ENCODE assay signal across 8 mouse cellular contexts in the genomic region with DNA sequence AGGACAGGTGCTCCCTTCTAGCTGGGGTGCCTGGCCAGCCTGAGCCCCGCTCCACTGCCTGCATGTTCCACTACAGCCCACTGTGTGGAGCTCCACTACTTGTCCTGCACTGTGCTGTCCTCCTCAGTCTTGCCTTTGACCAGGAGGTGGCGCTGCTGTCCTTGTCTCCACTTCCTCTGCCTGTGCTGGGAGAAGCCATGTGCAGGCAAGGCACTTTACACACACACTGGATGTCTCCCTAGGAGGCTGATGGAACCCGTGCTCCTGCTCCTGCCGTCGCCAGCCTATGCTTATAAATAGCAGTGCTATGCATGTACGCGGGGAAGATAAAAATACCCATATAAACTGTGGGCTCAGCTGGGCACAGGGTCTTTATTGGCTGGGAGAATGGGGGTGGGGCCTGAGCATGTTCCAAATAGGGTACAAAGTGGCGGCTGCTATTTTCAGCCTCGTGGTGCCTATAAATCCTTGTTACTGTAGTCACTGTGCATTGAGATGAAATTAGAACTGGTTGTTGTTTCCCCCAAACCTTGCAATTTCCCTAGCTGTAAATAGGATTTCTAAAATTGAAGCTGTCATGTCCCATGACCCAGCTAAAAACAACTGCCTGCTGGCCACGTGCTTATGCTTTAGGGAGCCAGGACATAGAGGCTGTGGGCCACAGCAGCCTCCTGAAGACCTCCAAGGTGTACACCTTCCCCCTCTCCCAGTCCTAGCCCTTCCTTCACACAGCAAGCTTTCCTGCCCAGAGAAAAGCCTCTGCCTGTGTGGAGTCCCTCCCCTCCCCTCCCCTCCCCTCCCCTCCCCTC. TPM values are rescaled to one million over a fixed set of nuclear protein-coding genes. Genes with fewer than 3 reads are reported as not detected.
DNase-seq lines count a peak whose midpoint lies in the region; ATAC-seq and TF ChIP-seq lines count a peak whose summit lies in the region.

No protein-coding gene starts in this region.

- DNase-seq in Patski (ENCODE audit: low read depth, low spot score), result peak; percentile 75
- peak; percentile 97 to 98 for DNase-seq in cerebellum, postnatal 14 days
- DNase-seq in frontal cortex, postnatal 25 days (ENCODE audit: low spot score in 2 of 2), result peak; percentile 97 to 99
- DNase-seq in hindbrain, embryonic 14.5 days (ENCODE audit: low spot score), result peak; percentile 96
- peak; percentile 97 to 99 for DNase-seq in layer of hippocampus, postnatal 25 days (ENCODE audit: extremely low spot score in 1 of 2, low spot score in 1 of 2)
- DNase-seq in lung, postnatal 14 days, result peak; percentile 97
- peak; percentile 93 for DNase-seq in ovary, postnatal 36 days (ENCODE audit: low spot score)
- DNase-seq in thymus, postnatal 14 days, result peak; percentile 95

- in situ Hi-C loops in Patski (cut with MboI; ENCODE audit: low pct_unique_long_range_greater_than_20kb), result no loop called here

- CTCF ChIA-PET in Patski (lab: Charles Lee), result interaction anchor here (0.6 to 2.7 kb wide), 28 partner anchors 9 to 416 kb away, joined by 3 to 15 read pairs (median 4); a partner anchor contains a TSS

- no peaks in the 10 kb centered on the region for H3K4me1 ChIP-seq in hindbrain, embryonic 14.5 days (replicated peaks; ENCODE audit: control insufficient read depth, insufficient read depth, low read length)

- H3K27me3 ChIP-seq in Patski, result no peaks in the 10 kb centered on the region
- H3K27me3 ChIP-seq in hindbrain, embryonic 14.5 days (ENCODE audit: control insufficient read depth, insufficient read depth, low read length), result no peaks in the 10 kb centered on the region

- peak overlapping the region; percentile 38; the same call in 1 of the 2 replicates for H3K27ac ChIP-seq in hindbrain, embryonic 14.5 days

- peaks cover 80% of the 10 kb centered on the region for H3K36me3 ChIP-seq in hindbrain, embryonic 14.5 days (replicated peaks; ENCODE audit: control insufficient read depth, insufficient read depth)

- no peak for TF ChIP-seq CTCF in Patski (IDR thresholded peaks at IDR 0.05)

- POLR2A ChIA-PET in Patski (lab: Charles Lee), result interaction anchor here (0.6 to 1.2 kb wide), 2 partner anchors 48 to 223 kb away, joined by 3 to 7 read pairs; no protein-coding TSS in a partner anchor

- no peak overlapping the region for H3K4me3 ChIP-seq in hindbrain, embryonic 14.5 days (replicated peaks; ENCODE audit: low read length)

- ATAC-seq in Patski, result peak; percentile 75
- ATAC-seq in hindbrain, embryonic 14.5 days (ENCODE audit: low FRiP score), result peak; percentile 95

- no peaks in the 10 kb centered on the region for H3K9me3 ChIP-seq in hindbrain, embryonic 14.5 days (ENCODE audit: control insufficient read depth, low read length)

- WGBS in hindbrain, embryonic 14.5 days, result 20% methylated on average over 10 of the region's 10 CpGs

- H3K4me2 ChIP-seq in hindbrain, embryonic 14.5 days (replicated peaks), result no peak overlapping the region

- H3K9ac ChIP-seq in hindbrain, embryonic 14.5 days, result no peak overlapping the region

RNA-seq across cellular contexts. Expression of a gene that starts 11.1 kb away (rescaled TPM):
- 4.0 TPM for polyA plus RNA-seq in Patski (2021)
- polyA plus RNA-seq in hindbrain, embryonic 14.5 days (2014; fragmentation: Nextera tagmentation; extraction: Ambion mirVana), result 0.90 and 1.2 TPM in 2 replicates
- not detected for total RNA-seq in layer of hippocampus, postnatal 25 days (2021)

RNA-seq across cellular contexts. Expression of a gene that starts 14.2 kb away (rescaled TPM):
- polyA plus RNA-seq in Patski (2021), result 3.5 TPM
- 1.1 TPM in 2 replicates for polyA plus RNA-seq in hindbrain, embryonic 14.5 days (2014; fragmentation: Nextera tagmentation; extraction: Ambion mirVana)
- total RNA-seq in layer of hippocampus, postnatal 25 days (2021), result under 1 TPM; 0.94 to 0.98 TPM

RNA-seq across cellular contexts. Expression of a gene that starts 14.5 kb away (rescaled TPM):
- polyA plus RNA-seq in Patski (2021), result 43.1 TPM
- 45.8 and 48.2 TPM in 2 replicates for polyA plus RNA-seq in hindbrain, embryonic 14.5 days (2014; fragmentation: Nextera tagmentation; extraction: Ambion mirVana)
- 10 to 100 TPM; 42.0 to 50.6 TPM for total RNA-seq in layer of hippocampus, postnatal 25 days (2021)

RNA-seq across cellular contexts. Expression of a gene that starts 41.9 kb away (rescaled TPM):
- 75.9 TPM for polyA plus RNA-seq in Patski (2021)
- 2.3 and 2.6 TPM in 2 replicates for polyA plus RNA-seq in hindbrain, embryonic 14.5 days (2014; fragmentation: Nextera tagmentation; extraction: Ambion mirVana)
- total RNA-seq in layer of hippocampus, postnatal 25 days (2021), result 1 to 10 TPM; 3.3 to 4.2 TPM
